ENCODE assay signal across 22 mouse cellular contexts in genomic region chr5:91574211-91574610, GRCm38 (mm10). TPM values are rescaled to one million over a fixed set of nuclear protein-coding genes. Genes with fewer than 3 reads are reported as not detected.
"Had no signal": no experiment of that assay in that cellular context is flagged by ENCODE, and none has a peak within 500 bp of the region (broad histone marks: within the 10 kb centered on the region; RNA-seq: fewer than 3 reads in every experiment).

No protein-coding gene starts in this region.

- H3K9me3 ChIP-seq: liver, embryonic 15.5 days; lung, embryonic 15.5 days; megakaryocyte, embryonic 14.5 days; midbrain, embryonic 10.5 days; midbrain, embryonic 12.5 days; neural tube, embryonic 13.5 days; neural tube, embryonic 15.5 days; stomach, embryonic 15.5 days had no signal

- H3K4me1 ChIP-seq: liver, embryonic 15.5 days; lung, embryonic 15.5 days; midbrain, embryonic 10.5 days; midbrain, embryonic 12.5 days; neural tube, embryonic 13.5 days; neural tube, embryonic 15.5 days; stomach, embryonic 15.5 days had no signal

- H3K9ac ChIP-seq: liver, embryonic 15.5 days; liver, postnatal 0 days; lung, embryonic 15.5 days; midbrain, embryonic 12.5 days; neural tube, embryonic 13.5 days; neural tube, embryonic 15.5 days; stomach, embryonic 15.5 days had no signal

- DNase-seq: liver, postnatal 0 days; lung, adult 2 months; lung, postnatal 14 days; lung, postnatal 36 days; midbrain, embryonic 14.5 days; right cerebral cortex, postnatal 14 days; thymus, adult 18-20 months; thymus, postnatal 25 days; thymus, postnatal 4 days had no signal

- H3K36me3 ChIP-seq: liver, embryonic 15.5 days; lung, embryonic 15.5 days; midbrain, embryonic 10.5 days; midbrain, embryonic 12.5 days; neural tube, embryonic 13.5 days; neural tube, embryonic 15.5 days; stomach, embryonic 15.5 days had no signal

- H3K4me2 ChIP-seq: liver, embryonic 15.5 days; lung, embryonic 15.5 days; midbrain, embryonic 12.5 days; neural tube, embryonic 13.5 days; neural tube, embryonic 15.5 days; stomach, embryonic 15.5 days had no signal

- H3K27me3 ChIP-seq: liver, embryonic 15.5 days; midbrain, embryonic 12.5 days; neural tube, embryonic 13.5 days; neural tube, embryonic 15.5 days; stomach, embryonic 15.5 days had no signal

- H3K27ac ChIP-seq: liver, embryonic 15.5 days; lung, embryonic 15.5 days; macrophage; midbrain, embryonic 10.5 days; midbrain, embryonic 12.5 days; neural tube, embryonic 13.5 days; neural tube, embryonic 15.5 days; stomach, embryonic 15.5 days; stomach, postnatal 0 days had no signal

- H3K4me3 ChIP-seq: liver, embryonic 15.5 days; lung, embryonic 15.5 days; megakaryocyte, embryonic 14.5 days; midbrain, embryonic 10.5 days; midbrain, embryonic 12.5 days; myocyte; neural tube, embryonic 13.5 days; neural tube, embryonic 15.5 days; stomach, embryonic 15.5 days had no signal

- ATAC-seq: liver, postnatal 0 days; lung, postnatal 0 days; midbrain, embryonic 16.5 days had no signal

RNA-seq across cellular contexts. Expression of gene Parm1, which starts 56.8 kb away (rescaled TPM):
- polyA plus RNA-seq: macrophage had no signal
